Mouse (Mus musculus): Measurements from ENCODE around the gene Sox8.

DNA sequence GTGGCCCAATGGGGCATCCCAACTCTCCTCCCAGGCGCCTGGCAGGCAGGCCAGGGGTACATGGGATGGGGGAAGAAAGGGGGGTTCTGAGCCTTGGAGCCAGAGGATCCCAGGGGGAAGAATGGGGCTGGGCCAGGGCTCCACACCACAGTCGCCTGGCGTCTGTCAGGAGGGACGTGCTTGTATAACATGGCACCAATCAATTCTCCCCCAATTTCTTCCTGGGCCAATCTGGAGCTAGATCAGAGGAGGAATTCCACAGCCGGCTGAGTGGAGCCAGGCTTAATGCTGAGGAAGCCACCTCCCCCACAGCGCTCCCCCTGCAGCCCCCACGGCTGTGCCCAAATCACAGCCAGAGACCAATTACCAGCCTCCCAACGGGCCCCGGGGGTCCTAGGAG, 50.0 kb downstream of the Sox8 start:
- TF ChIP-seq CTCF (conservative IDR thresholded peaks at IDR 0.05; ENCODE audit: insufficient read depth, insufficient read length, low read depth, low read length) (no peak), POLR2A (IDR thresholded peaks at IDR 0.05; ENCODE audit: low read depth, low read length) (no peak)
